Mouse (Mus musculus) CD4-positive helper T cell, adult 2 months (primary cell): ENCODE measurements around the gene Adgra1.

Experiments used
- DNase-seq: peaks from one replicate; pipeline ENCODE4 v3.0.0-alpha.2; 2012; ENCODE audit warnings: low read depth, missing footprints, low spot score

Adgra1 gene

DNA sequence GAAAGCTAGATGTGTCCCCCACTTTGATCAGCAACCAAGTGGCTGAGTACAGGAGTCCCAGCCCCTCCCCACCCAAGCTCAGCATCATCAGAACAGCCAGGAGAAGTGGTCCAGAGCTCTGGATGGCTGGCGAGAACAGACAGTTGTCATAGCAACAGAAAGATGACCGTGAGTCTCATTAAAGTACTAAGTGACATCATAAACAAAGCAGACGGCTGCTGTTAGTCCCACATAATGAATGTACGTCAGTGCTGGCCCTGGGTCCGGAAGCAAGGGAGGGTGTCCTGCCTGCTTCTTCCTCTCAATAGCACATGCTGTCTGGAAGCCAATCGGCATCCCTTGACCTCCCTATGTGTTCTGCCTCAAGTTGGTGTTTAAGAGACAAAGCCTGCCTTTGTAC lies 16.2 kb downstream of the Adgra1 start:
- DNase-seq = no peak

DNA sequence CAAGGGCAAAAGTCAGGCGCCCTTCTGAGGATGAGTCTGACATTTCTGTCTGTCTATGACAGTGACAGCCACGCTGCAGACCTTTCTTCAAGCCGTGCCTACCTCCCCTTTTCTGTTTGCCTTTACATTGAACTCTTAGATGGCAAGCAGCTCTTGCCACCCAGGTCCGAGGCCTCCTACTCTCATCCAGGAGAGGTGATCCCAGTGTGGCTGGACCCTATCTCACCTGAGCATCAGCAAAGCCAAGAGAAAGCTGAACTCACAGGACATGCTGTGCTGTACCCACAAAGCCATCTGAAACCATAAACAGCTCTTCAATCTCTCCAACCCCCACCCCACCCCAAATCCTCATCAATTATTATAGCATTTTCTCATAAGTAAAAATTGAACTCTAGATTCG lies 16.7 kb downstream of the Adgra1 start:
- no peak for DNase-seq

DNA sequence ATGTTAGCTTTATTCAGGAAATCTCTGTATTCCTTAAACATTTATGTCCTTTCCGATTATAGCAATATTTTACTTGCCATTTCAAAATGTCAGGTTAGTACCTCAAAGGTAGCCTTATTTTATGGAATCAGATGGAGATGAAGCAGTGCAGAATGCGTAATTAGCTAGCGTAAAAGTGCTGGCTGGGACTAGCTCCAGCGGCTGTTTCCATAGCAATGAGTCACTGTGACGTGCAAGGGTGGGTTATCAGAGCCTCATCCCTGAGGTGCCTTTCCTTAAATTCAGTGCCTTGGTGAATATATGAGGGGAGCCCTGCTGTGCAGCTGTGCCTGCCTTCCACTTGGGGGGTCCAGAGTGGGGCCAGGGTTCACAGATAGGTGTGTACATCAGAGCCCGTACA lies 17.1 kb downstream of the Adgra1 start:
- no peak for DNase-seq

DNA sequence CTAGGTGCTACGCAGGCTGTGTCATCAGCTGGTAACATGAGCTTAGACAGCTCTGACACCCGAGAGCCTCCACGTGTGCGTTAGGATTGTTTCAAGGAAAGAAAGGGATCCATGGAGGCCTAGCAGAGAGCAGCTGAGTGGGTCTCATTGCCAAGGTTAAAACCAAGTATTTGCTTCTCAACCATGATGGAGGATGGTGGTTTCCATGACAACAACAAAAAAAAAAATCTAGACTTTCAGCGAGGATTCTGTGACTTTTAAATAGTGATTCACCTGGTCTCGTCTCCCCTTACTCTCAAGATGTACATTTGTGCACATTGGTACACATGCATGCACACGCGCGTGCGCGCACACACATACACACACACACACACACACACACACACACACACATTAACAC lies 21.3 kb downstream of the Adgra1 start:
- DNase-seq = no peak

DNA sequence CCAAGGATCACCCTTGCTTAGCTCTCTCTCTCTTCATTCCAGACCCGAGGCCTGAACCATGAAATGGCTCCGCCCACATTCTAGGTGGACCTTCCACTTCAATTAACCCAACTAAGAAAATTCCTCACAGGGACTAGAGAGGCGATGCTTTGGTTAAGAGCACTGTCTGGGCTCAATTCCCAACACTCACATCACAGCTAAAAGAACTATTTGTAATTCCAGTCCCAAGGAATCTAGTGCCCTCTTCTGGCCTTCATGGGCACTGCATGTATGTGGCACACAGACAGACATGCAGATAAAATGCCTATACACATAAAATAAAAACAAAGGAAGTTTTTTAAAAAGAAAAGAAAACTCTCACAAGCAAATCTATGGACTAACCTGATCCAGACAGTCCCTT lies 27.4 kb downstream of the Adgra1 start:
- DNase-seq = peak; percentile 18

DNA sequence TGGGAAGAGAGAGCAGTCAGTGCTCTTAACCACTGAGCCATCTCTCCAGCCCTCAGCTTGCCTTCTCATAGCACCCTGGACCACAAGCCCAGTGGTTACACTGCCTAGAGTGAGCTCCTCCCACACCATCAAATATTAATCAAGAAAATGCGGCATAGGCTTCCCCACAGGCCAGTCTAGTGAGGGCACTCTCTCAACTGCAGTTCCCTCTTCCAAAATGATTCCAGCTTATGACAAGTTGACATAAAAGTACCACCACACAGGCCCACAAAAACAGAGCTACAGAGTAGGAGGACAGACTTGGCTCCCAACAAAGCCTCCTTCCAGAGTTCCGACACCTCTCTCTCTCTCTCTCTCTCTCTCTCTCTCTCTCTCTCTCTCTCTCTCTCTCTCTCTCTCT lies 29.1 kb downstream of the Adgra1 start:
- no peak for DNase-seq

DNA sequence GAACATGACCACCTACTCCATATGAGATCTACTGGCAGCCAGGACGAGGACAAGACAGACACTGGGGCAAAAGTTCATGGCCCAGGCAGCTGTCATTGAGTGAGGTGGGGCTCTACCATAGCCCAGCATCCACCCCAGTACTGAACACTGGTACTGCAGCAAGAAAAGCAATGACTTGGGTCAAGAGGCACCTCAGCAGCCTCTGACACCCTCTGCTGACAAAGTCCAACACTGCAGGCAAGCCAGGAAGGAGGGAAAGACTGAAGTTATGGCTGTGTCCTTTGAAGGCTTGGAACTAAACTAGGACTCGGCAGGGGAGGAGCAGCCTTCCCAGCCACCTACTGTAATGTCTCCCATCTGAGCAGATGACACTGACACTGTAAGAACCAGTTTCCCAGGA lies 30.3 kb downstream of the Adgra1 start:
- DNase-seq = no peak

DNA sequence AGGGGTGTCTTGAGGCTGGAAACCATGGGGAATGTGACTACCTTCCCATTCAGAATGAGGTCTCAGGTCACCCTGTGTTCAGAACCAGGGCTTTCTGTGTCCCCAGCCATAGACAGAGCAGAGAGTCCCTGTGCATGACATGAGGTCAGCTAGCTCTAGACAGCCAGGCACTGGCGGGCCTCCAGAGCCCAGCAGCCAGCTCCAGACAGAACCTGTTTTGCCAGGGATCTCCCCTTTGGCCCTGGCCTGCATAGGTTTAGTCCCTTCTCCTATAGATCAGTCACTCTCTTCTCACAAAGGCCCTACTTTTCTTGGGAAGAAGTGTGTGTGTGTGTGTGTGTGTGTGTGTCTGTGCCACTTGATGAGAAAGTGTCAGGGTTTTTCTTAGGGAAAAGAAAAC lies 30.9 kb downstream of the Adgra1 start:
- DNase-seq = no peak

DNA sequence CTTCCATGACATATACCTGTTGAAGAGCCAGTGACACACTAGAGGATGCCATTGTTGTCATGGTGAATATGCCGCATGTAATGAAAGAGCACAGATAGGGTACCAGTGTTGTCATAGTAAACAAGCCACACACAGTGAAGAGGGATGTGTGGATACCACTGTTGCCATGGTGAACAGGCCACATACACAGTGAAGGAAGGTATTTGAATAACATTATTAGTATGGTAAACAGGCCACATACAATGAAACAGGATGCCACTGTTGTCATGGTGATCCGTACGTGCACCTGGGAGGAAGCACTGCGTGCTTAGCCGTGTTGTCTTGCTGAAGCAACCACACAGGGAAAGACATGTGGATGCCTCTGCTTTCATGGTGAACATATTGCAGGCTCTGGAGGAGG lies 37.0 kb downstream of the Adgra1 start:
- DNase-seq = no peak

DNA sequence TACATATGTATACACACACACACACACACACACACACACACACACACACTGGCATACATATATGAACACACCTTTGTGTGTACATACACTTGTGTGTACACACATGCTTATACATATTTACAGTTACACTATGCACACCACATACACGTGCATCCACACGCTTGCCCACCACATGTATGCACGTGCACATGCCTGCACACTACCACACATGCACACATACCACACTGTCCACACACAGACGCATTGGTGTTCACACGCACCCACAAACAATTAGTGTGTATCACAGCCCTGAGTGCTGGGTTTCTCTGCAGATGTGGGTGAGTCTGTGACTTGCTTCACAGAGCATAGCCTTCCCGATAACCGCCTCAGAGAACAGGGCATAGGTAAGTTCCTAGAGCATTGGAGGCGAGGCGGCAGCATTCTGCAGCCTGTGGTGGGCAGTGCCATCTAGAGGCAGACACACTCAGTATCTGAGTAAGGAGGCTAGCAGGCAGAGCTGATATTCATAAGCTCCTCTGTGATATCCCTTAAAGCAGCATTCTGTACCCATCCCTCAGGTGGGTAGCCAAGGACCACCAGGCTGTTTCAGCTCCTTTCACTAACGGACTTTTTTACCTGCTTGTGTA lies 43.3 kb downstream of the Adgra1 start:
- DNase-seq = no peak

DNA sequence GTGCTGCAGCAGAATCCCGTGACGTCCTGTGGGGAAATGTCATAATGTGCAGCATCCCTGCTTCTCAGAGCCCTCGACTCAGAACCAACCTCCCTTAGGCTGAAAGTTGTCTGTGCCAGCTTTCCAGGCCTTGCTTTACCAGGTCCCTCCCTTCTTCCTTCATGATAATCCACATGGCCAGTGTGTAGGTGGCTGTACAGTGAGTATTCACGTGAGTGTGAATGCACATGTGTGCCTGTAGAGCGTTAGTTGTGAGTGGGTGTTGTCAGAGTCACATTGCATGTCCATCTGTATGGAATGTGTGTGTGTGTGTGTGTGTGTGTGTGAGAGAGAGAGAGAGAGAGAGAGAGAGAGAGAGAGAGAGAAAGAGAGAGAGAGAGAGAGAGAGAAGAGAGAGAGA lies 44.1 kb downstream of the Adgra1 start:
- no peak for DNase-seq

DNA sequence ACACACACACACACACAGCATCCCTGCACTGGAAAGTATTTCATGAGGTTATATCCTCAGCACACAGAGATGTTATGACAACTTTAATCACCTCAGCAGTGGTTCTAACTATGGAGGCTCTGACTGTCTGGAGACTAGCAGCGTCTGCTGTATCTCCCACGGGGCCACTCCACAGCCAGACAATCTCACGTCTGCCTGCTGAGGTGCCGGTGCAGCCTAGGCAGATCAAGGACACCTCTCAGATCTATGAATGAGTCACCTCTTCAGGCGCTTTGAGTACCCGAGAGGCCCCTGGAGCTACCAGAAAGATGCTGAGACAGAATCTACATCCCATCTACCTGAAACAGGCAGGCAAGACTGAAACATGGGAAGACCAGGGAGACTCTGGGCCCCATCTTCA lies 44.6 kb downstream of the Adgra1 start:
- no peak for DNase-seq

DNA sequence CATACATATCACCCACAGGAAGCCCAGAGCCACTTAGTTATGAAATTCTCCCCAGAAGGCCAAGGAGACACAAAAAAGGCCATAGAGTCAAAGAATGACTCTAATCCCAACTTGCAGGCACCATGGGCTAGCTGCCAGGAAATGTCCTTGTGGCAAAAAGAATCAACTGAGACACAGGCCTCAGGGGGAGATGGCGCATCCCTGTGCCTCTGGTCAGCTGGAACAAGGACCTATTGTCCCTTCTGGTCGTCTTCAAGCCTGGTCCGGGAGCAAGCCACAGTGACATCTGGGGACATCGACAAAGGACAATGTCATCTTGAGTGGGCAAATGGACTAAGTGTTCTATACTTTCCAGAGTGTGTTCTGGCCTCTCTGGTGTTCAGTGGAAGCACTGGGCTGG lies 49.6 kb downstream of the Adgra1 start:
- no peak for DNase-seq

DNA sequence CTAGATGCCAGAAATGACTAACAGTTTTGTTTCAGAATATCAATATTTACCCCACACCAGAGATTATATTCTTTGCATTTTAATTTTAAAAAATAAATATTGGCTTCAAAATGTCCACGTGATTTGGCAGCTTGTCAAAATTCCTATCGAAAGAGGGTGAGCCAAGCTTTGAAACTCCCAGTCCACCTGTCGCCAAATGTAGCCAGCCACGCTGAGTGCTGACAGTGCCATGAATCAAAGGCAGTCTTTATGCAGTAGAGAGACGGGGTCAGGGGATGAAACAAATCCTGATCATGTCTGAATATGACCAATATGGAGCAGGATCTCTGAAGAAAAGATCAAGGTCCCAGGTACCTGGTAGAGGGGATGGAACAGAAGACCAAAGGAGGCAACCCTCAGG lies 57.8 kb downstream of the Adgra1 start:
- DNase-seq = no peak

DNA sequence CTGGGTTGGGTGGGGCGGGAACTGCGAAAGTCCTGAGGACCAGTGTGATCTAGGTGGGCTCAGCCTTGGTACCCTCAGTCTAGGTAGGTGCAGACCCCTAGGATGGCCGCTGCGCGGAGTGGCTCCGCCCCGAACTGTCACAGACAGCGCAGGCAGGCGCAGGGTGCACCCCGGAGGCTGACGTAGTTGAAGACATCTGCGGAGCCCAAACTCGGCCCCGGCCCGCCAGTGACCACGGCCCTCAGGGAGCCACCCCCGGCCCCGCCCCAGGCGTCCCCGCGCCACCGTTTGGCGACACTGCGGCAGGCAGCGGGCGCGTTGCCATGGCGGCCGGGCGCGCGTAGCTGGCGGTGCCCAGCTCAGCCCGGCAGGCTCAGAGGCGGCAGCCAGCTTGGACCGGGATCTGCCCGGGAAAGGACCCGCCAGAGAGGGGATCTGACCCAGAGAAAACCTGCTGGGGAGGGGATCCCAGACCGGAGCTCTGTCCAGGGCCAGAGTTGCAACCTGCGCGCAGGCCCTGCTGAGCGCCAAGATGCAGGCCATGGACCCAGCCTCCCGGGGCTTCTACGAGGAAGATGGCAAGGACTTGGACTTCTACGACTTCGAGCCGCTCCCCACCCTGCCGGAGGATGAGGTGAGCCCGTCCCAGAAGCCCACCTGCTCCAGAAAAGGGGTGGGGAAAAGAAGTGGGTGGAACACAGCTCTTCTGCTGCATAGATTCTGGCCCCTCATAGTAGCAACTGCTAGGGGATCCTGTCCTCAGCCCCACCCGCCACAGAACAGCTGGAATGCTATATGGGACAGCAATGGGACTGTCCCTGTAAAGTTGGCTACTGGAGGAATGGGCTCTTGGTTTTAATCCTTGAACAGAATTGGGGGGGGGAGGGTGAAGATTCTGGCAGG lies 60.9 kb downstream of the Adgra1 start, which contains the start of gene Kndc1:
Gene Kndc1, plus strand, starts transcription at position 42 of the 903 bp plus-strand sequence.
- DNase-seq = no peak

DNA sequence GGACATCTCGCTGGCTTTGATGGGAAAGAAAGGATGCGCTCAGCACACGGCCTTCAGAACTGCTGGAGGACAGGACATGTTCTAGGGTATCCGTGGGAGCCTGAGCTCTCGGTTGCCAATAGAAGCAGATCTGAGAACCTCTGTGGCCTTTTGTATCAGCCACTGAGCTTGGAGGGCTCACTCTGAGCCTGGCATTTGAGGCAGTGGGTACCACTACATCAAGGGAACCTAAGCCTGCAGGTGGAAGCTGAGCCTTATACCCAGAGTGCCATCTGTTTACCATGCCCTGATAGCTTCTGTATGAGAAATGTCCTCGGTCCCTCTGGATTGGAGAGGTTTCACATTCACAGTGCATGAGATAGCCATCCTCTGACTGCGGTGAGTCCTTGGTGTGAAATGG lies 62.3 kb downstream of the Adgra1 start:
- DNase-seq = no peak

DNA sequence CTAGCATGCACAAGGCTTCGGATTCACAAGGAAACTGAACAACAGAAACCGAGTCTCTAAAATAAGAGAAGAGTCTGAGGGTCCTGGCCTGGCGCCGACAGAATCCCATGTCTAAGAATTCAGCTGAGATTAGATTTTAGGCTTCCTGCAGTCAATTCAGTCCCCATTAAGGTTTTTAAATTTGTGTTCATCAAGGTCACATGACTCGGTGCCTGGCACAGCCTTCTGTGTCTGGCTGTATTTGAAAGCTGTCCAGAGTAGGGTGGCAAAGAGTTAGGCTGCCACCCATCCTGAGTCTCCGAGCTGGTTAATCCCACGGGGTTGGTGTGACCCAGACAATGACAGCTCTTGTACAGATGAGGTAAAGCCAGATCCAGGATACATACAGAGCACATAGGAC lies 62.8 kb downstream of the Adgra1 start:
- no peak for DNase-seq

DNA sequence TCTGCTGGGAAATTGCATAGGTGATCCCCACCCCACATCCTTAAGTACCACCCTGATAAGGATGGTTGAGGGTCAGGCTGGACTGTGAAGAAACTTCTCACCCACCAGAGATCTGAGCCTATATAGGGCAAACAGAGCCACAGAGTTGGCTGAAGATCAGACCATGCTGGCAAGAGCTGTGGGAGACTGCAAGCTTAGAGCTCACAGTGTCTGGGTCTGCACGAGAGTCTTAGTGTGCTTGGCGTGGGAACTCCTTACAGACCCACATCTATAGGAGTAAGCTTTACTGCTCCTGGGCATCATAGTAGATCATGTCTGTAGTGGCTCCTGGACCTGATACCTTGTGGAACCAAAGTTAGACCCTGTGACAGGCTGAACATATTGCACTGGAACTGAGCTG lies 64.6 kb downstream of the Adgra1 start:
- no peak for DNase-seq

DNA sequence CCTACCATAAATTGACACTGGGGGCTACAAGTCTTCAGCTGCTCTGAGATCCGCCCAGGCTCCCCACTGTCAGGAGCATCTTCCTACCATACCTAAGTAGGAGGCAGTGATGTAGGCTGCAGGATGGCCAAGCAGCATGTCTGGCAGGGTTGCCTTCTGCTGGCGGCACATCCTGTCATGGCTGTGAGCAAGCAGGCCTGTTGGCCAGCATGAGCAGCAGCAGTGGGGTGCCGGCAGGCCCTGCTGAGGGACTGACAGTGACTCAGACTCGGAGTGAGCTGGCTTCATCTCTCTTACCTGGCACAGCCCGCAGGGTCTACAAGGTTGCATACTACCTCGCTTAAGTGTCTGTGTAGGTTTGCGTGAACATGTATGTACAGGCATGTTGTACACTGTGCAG lies 65.5 kb downstream of the Adgra1 start:
- no peak for DNase-seq

DNA sequence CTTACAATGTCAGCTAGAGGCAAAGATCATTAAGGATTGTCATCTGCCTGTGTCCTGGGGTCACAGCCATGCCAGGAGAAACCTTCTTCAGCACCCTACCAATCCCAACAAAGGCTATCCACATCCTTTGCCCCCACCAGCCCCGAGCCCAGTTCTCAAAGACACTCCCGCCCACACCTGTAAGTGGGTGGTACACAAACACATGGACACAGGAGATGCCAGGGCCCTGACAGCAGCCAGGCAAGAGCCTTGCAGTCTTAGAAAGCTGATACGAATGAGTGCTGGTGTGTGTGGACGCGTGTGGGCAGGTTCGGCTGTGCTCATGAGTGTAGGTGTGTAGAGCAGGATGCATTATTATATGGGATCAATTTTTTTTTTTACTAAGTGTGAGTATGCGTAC lies 66.5 kb downstream of the Adgra1 start:
- no peak for DNase-seq

DNA sequence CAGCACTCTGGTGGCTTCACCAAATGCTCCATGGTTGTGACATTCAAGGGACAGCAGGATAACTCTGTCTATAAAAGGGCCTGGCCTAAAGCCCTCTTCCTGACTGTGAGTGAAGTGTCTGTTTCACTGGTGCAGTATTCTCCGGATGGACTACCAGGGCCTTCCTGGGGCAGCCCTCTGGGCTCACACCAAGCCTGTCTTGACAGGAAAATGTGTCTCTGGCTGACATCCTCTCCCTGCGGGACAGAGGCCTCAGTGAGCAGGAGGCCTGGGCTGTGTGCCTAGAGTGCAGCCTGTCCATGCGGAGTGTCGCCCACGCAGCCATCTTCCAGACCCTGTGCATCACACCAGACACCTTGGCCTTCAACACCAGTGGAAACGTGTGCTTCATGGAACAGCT lies 66.9 kb downstream of the Adgra1 start:
- DNase-seq = no peak

DNA sequence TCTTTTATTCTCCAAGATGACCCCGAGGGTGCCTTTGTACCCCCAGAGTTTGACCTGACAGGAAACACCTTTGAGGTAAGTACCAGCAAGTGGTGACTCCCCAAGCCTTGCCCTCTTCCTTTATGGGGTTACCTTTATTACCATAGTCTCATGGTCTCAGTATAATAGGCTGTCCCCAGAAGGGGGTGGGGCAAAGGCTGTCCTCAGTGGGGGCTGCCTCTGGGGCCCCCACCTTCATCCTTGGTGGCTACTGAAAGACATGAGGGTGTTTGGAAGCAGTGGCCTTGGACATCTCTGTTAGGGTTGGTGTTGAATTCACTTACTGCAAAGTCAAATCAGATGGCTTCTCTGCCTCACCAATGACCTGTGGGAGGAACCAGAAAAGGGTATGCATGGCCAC lies 68.0 kb downstream of the Adgra1 start:
- no peak for DNase-seq

DNA sequence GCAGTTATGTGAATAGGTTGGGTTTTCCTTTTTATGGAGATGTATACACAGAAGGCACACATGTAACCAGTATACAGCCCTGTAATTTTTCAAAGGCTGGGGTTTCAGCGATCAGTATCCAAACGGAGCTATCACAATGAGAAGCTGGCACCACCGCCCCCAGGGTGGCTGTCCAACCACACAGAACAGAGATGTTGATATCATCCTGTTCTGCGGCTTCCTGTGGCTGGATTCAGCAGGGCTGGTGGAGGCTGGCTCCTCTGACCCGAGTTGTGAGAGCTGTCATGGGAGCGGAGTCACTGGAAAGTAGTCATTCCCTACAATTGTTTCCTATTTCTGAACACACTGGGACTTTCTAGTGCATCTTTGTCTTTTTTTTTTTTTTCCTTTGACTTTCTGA lies 71.3 kb downstream of the Adgra1 start:
- no peak for DNase-seq
